Mouse (Mus musculus) c-Kit-positive CD71-negative TER-119-negative erythroid progenitor cells, embryonic 14.5 days (primary cell): ENCODE results near the gene Dhrs7.
"Not testable (repeated sequence)": the region's sequence is repeated elsewhere in the genome, so short reads cannot be mapped to it uniquely, and the experiment has no call there.

Source experiments
- DNase-seq: peaks from one replicate; pipeline ENCODE4 v3.0.0-alpha.2; 2013; ENCODE audit warnings: low read depth

Dhrs7 gene

DNA sequence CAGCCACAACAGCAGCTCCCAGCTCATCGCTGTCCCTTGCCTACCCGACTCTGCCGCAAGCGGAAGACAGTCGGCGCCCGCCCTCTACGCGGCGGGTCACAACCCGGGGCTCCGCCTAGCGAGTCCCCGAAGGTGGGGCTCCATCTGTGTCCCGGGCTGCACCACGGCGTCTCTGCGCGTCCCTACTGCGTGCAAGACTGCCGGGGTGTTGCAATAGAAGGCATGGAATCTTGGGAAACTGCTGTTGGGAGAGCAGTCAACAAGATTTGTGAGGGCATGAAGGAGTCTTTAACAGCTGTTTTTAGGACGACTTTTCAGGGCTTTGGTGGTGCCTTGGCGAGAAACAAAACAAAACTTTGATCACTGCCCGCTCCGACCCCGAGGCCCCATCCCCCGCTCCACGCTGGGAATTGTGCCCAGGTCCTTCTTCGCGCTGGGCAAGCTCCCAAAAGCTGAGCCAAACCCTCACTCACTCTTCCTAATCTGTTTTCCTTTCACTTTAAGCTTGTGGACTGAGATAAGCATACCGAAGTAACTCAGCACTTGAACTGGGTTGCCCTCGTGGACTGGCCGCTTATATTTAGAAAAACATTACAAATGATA is at the start of gene Dhrs7:
TSS of gene Dhrs7 (minus strand) at position 175 of the 603 bp plus-strand sequence.
- DNase-seq = peak; percentile 58

GRCm38 (mm10) chr12:72709981-72710380 is 45.3 kb upstream of the Dhrs7 start:
- no peak for DNase-seq

GRCm38 (mm10) chr12:72704068-72704467 is 39.4 kb upstream of the Dhrs7 start:
- DNase-seq = no peak

- DNase-seq = no peak
Measured at GRCm38 (mm10) chr12:72700013-72700412, 35.3 kb upstream of the Dhrs7 start.

GRCm38 (mm10) chr12:72694901-72695463 is 30.3 kb upstream of the Dhrs7 start:
- no peak for DNase-seq

DNA sequence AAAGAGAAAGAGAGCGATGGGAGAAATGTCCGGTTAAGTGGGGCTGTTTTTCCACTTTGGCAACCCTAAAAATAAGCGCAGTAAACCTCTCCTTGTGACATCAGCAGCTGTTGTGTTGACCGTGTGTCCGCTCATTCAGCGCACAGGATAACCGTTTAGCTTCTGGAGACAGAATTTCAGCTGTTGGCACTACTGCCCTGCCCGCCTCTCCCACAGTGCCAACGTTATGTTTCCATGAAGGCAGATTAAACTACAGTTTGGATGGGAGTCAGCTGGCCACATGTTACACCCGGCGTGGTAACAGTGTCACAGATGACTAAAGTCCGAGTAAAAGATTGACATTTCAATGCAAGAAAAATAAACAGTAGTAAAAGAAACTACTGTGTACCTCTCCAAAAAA is 29.7 kb upstream of the Dhrs7 start:
- no peak for DNase-seq

- DNase-seq = peak; percentile 50
Measured at GRCm38 (mm10) chr12:72693895-72694294, 29.2 kb upstream of the Dhrs7 start.

GRCm38 (mm10) chr12:72688281-72688680 is 23.6 kb upstream of the Dhrs7 start:
- DNase-seq = not testable (repeated sequence)

DNA sequence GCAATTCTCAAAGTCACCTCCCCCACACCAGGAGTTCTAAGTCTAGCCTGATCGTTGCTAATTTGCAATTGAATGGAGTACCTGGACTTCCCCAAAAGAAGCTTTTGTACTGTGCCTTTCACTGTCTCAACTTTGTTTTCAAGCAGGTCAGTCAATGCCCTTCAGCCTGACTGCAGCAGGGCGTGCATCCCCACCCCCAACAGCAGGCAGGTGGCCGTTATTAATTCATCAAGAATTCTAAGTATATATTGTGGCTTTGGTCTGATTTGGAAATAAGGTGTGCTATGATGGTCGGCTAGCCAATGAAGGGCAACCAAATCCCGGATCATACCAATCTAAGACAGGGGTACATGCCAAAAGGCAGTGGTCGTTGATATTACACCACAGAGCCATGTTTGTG is 23.0 kb upstream of the Dhrs7 start:
- not testable (repeated sequence) for DNase-seq

DNA sequence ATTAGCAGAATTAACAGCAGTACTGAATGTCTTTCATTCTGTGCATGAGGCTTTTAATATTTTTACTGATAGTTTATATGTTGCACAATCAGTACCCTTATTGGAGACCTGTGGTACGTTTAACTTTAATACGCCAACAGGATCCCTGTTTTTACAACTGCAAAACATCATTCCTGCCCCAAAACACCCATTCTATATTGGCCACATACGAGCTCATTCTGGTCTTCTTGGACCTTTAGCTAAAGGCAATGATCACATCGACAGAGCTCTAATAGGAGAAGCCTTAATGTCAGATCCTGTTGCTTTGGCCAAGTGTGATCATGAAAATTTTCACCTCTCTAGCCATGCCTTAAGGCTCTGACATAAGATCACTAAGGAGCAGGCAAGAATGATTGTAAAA is 21.9 kb upstream of the Dhrs7 start:
- DNase-seq = not testable (repeated sequence)

DNA sequence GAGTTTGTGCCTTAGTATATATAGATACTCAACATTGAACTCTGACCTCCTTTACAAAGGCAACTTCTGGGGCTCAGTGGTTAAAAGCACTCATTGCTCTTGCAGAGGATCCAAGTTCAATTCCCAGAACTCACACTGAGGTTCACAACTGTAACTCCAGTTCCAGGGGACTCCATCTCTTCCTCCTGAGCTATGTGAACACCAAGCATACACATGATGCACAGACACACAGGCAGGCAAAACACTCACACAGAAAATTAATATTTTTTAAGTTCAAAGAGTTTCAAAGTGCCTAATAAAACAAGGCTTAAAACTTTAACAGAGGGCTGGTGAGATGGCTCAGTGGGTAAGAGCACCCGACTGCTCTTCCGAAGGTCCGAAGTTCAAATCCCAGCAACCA is 18.9 kb upstream of the Dhrs7 start:
- DNase-seq = no peak

DNA sequence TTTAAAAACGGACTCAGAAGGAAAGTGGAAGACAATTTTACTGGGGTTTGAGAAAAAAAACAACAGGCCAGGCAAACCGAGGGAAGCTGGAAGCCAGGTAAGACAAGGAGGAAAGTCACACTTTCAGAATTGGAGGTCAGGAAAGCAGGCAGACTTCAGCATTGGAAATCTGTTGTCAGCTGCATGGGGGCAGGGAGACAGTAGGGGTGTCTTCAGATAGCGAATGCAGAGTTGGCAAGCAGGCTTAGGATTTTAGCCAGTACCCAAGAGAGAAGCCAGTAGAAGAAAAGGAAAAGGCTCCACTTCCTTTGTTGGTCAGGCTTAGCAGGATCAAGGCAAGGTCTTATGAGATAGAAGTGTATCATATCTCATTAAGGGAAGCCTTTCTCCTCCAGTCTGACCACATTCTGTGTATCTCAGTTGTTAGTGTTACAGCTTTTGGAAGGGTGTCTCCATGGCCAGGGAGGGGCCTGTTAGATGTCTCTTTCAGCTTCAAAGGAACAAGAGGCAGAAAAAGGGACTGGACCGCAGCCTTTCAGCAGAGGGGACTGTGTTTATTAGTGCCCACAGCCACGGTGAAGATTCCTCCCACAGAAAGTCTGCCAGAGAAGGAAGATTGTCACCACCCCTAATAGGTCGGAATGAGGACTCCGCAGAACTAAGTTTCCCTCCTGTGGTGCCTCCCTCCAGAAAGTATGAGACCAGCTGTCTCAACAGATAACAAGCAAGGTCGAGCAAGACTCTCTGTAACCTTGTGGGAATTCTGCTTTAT is 18.0 kb upstream of the Dhrs7 start:
- DNase-seq = no peak

- DNase-seq = no peak
Measured at GRCm38 (mm10) chr12:72681919-72682318, 17.2 kb upstream of the Dhrs7 start.

GRCm38 (mm10) chr12:72679635-72680034 is 14.9 kb upstream of the Dhrs7 start:
- DNase-seq = no peak

DNA sequence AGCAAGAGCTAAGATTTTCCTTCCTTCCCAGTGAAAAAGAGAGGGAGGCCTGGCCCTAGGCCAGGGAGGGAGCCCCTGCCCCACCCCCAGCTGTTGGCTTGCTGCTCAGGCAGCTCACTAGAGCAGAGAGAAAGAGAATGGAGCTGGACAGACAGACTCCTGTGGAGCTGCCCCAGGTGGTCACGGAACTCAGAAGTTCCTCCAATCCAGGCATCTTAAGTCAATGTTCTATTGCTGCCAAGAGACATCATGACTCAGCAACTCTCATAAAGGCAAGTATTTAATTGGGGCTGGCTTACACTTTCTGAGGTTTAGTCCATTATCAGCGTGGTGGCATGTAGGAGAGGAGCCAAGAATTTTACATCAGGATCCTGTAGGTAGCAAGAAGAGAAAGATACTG is 10.1 kb upstream of the Dhrs7 start:
- DNase-seq = no peak

DNA sequence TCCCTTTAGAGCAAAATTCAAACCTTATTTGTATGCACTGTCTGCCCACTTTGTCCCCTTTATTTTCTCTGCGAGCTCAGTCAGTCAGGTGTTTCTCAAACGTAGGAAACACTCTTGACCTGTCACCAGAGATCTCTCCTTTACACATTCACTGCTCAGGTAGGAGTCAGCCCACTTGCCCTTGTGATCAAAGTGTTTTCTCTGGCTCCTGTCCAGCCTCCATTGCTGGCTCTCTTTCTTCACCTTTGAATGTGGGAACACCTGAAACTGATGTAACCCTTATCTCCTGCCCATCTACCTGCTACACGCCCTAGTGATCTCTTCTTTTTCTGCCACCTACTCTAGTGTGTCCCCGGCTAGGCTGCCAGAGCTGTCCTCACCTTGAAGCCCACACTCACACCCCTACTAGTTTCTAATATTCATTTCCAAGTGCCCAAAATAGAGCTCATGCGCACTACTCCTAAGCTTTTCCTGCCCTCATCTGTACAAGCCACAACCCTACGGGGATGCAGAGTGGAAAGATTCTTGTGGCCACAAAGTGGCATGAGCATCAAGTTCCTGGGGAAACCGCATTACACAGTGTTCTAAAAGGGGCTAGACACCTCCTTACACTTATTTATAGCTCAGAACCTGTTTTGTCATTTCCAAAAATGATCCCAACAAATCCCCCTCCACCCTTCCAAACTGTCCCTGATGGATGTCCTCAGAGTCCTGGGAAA is 9.5 kb upstream of the Dhrs7 start:
- DNase-seq = no peak

- DNase-seq = no peak
Measured at GRCm38 (mm10) chr12:72671516-72672135, 6.9 kb upstream of the Dhrs7 start.

- DNase-seq = no peak
Measured at GRCm38 (mm10) chr12:72670921-72671320, 6.2 kb upstream of the Dhrs7 start.

- no peak for DNase-seq
Measured at GRCm38 (mm10) chr12:72667868-72668469, 3.3 kb upstream of the Dhrs7 start.

GRCm38 (mm10) chr12:72666015-72666414 is 1.3 kb upstream of the Dhrs7 start:
- no peak for DNase-seq

- no peak for DNase-seq
Measured at GRCm38 (mm10) chr12:72664020-72664734, 532 bp downstream of the Dhrs7 start.
